Comparison of ENCODE assay signal across 28 mouse cellular contexts in the genomic region with DNA sequence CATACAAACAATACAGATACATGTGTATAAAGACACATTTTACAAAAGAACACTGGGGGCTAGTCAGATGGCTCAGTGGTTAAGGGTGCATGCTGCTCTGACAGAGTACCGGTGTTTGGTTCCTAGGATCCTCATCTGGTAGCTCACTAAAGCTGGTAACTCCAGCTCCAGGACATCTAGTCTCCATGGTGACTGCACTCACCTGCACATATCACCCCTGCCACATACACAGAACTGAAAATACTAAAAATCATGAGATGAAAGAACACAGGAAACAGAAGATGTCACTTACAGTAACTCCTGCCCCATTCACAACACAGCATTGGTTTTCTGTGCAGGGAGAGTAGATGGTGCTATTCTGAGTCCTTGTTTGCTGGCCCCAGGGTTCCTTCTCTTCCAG. TPM values are rescaled to one million over a fixed set of nuclear protein-coding genes. Genes with fewer than 3 reads are reported as not detected.
"Had no signal": no experiment of that assay in that cellular context is flagged by ENCODE, and none has a peak within 500 bp of the region (broad histone marks: within the 10 kb centered on the region; RNA-seq: fewer than 3 reads in every experiment).

No protein-coding gene starts in this region.

- ATAC-seq: hindbrain, postnatal 0 days; intestine, embryonic 15.5 days had no signal

- DNase-seq: gastrocnemius, adult 2 months; gastrocnemius, postnatal 10 days; gastrocnemius, postnatal 25 days; heart, adult 2 months; heart, postnatal 14 days; heart, postnatal 36 days; kidney, adult 18-20 months; kidney, adult 9 months; kidney, postnatal 14 days; kidney, postnatal 36 days; layer of hippocampus, adult 9-11 months; layer of hippocampus, postnatal 36 days; left cerebral cortex, postnatal 4 days; liver, embryonic 13.5 days had no signal

RNA-seq across cellular contexts. Expression of gene B430306N03Rik, which starts 2.7 kb away (rescaled TPM):
- total RNA-seq: gastrocnemius, adult 2 months; gastrocnemius, postnatal 25 days; layer of hippocampus, postnatal 14 days; left cerebral cortex, postnatal 10 days had no signal
- polyA plus RNA-seq: hindbrain, embryonic 11.5 days; hindbrain, postnatal 0 days had no signal

RNA-seq across cellular contexts. Expression of gene Treml2, which starts 19.4 kb away (rescaled TPM):
- total RNA-seq: gastrocnemius, adult 2 months had no signal
- polyA plus RNA-seq: heart, postnatal 0 days; intestine, postnatal 0 days had no signal

RNA-seq across cellular contexts. Expression of gene Trem2, which starts 27.5 kb away (rescaled TPM):
- total RNA-seq: hematopoietic stem cell, adult 5-6 weeks had no signal

RNA-seq across cellular contexts. Expression of gene Treml1, which starts 41.0 kb away (rescaled TPM):
- total RNA-seq: gastrocnemius, adult 2 months; gastrocnemius, postnatal 10 days; layer of hippocampus, postnatal 36 days; left cerebral cortex, postnatal 25 days; left cerebral cortex, postnatal 4 days had no signal
- polyA plus RNA-seq: hindbrain, postnatal 0 days; large intestine, adult 2 months had no signal

RNA-seq across cellular contexts. Expression of gene Treml4, which starts 54.6 kb away (rescaled TPM):
- total RNA-seq: gastrocnemius, adult 2 months; gastrocnemius, postnatal 25 days; hematopoietic stem cell, adult 5-6 weeks; hindbrain, postnatal 0 days; layer of hippocampus, adult 18-20 months; layer of hippocampus, adult 8-10 months; layer of hippocampus, postnatal 14 days; layer of hippocampus, postnatal 36 days; left cerebral cortex, adult 8-10 months; left cerebral cortex, postnatal 10 days; left cerebral cortex, postnatal 25 days had no signal
- polyA plus RNA-seq: hindbrain, embryonic 13.5 days had no signal
